Mouse (Mus musculus) liver, postnatal 0 days (tissue): ENCODE data around the gene Fbf1.

ENCODE experiments used
- CTCF ChIP-seq: sonication (generic); IDR thresholded peaks from 2 replicates; pipeline ENCODE4 v1.5.1; 2016; ENCODE audit warnings: antibody characterized with exemption, low read depth
- EP300 ChIP-seq: IDR thresholded peaks from 2 replicates; pipeline ENCODE4 v1.6.1; 2016; ENCODE audit warnings: antibody characterized with exemption, low read depth, mild to moderate bottlenecking

DNA sequence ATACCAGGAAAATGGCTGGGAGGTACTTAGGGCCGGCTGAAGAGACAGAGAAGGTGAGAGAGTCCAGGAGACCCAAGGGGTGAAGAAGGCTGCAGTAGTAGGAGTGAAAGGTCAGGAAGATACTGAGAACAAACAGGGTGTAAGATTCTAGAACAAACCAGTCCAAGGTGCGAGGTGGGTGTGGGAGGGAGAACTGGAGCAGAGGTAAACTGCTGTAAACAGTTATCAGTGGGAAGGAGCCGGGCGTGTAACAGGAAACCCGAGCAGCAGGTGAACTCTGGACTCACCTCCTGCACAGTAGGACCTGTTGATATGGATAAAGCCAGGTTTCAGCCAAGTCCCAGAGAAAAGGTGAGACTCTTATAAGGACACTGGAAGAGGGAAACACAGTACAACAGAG is 42.7 kb upstream of the Fbf1 start:
- no peak for TF ChIP-seq CTCF
- peak; percentile 67; the same call in 1 of the 2 replicates for TF ChIP-seq EP300
